Mouse (Mus musculus) lung, embryonic 15.5 days (tissue): Measurements from ENCODE around the gene Ddit4. TPM values are rescaled to one million over a fixed set of nuclear protein-coding genes. Genes with fewer than 3 reads are reported as not detected.

Source experiments
- ATAC-seq: fragments of 200-750 bp; cut with Nextera tagmentation; 2 replicates; pipeline ENCODE4 v1.8.0; 2017; ENCODE audit warnings: moderate number of reproducible peaks, borderline replicate concordance; ENCODE audit not compliant: low FRiP score, low TSS enrichment; ENCODE audit errors: extremely low read depth
- H3K27ac ChIP-seq: fragments of 300-500 bp; sonication (generic); 2 replicates; pipeline ENCODE4 v1.5.1; 2015; ENCODE audit warnings: moderate library complexity, mild to moderate bottlenecking, inconsistent platforms
- H3K27me3 ChIP-seq: fragments of 300-500 bp; sonication (generic); 2 replicates; pipeline ENCODE4 v1.6.1; 2015; ENCODE audit warnings: inconsistent platforms
- H3K36me3 ChIP-seq: fragments of 300-500 bp; sonication (generic); 2 replicates; pipeline ENCODE4 v1.6.1; 2015; ENCODE audit warnings: inconsistent platforms
- H3K4me1 ChIP-seq: fragments of 300-500 bp; sonication (generic); 2 replicates; pipeline ENCODE4 v1.6.1; 2015; ENCODE audit warnings: inconsistent platforms
- H3K4me2 ChIP-seq: fragments of 300-500 bp; sonication (generic); 2 replicates; pipeline ENCODE4 v1.6.1; 2015; ENCODE audit warnings: inconsistent platforms, mild to moderate bottlenecking, moderate library complexity
- H3K4me3 ChIP-seq: fragments of 300-500 bp; sonication (generic); 2 replicates; pipeline ENCODE4 v1.5.1; 2015; ENCODE audit warnings: mild to moderate bottlenecking, inconsistent platforms
- H3K9ac ChIP-seq: fragments of 300-500 bp; sonication (generic); 2 replicates; pipeline ENCODE4 v1.6.1; 2015; ENCODE audit warnings: inconsistent platforms
- H3K9me3 ChIP-seq: fragments of 300-500 bp; sonication (generic); 2 replicates; pipeline ENCODE4 v1.6.1; 2016; ENCODE audit warnings: inconsistent platforms
- WGBS: fragments of 180-500 bp; shearing (Covaris S2); methylation state at CpG from one replicate; pipeline ENCODE4 v1.1.7; 2015; 5-methylcytosine and 5-hydroxymethylcytosine counted together
- polyA plus RNA-seq: library from polyadenylated mRNA; unstranded; fragments of >200 nt; fragmentation: Nextera tagmentation; extraction: Ambion mirVana; gene quantifications from 2 replicates; pipeline ENCODE4 v1.2.1, GENCODE M21; 2015

Ddit4 gene
- polyA plus RNA-seq, 1 experiment from 2014 or later, result 43.2 TPM

DNA sequence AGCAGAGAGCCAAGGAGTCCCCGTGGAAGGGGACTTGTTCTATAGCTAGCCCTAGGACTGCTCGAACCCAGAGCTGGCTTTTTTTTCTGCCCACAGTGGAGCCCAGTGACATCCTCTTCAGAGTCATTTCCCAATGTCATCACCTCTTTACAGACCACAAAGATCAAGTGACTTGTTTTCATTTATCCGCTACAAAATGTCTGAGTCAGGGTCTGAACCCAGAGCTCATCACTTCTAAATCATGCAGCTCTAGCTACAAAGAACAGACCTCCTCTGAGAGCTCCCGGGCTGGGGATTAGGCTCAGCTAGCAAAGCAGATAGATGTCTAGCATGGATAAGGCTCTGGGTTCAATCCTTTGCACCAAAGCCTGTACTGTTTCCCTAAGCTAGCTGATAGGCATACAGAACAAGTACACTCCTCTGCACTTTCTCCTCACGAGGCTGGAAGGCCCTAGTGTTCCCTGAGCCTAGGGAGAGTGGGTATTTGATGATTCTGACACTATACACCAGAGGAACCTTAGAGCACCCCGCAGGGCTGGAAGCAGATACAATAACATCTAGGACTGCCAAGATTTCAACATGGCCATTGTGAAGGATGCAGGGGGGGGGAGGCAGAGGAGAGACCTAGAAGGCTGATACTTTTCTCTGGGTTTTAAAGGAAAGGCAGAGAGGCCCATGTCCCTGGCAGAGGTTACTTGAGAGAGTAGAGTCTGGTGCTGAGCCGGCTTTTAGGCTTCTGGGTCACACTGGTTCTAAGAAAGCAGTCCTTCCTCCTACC, 4.1 kb downstream of the Ddit4 start:
- Histone ChIP-seq H3K9me3 (no peaks in the 10 kb centered on the region), H3K36me3 (peaks cover 5% of the 10 kb centered on the region; the same call in 1 of the 2 replicates), H3K27ac (peak overlapping the region; percentile 90), H3K27me3 (no peaks in the 10 kb centered on the region), H3K4me3 (no peak overlapping the region), H3K4me2 (no peak overlapping the region), H3K4me1 (peaks cover 57% of the 10 kb centered on the region), H3K9ac (no peak overlapping the region)
- 59% methylated on average over 7 of the region's 7 CpGs for WGBS
- ATAC-seq, result no peak

DNA sequence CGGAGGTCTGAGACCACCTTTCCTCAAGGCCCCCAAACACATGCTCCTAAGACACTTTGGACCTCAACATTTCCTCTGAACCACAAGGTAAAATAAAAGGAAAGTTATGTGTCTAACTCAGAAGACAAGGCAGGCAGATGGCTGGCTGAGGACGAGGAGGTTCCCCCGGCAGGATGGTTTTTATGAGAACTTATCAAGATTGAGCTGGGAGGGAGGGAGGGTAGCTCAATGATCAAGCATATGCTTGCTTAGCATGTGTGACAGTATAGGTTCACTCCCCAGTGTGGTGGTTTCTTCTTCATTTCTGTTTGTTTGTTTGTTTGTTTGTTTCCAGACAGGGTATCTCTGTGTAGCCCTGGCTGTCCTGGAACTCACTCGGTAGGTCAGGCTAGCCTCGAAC, 5.3 kb downstream of the Ddit4 start:
- Histone ChIP-seq H3K27ac (no peak overlapping the region), H3K36me3 (peaks cover 5% of the 10 kb centered on the region; the same call in 1 of the 2 replicates), H3K4me3 (no peak overlapping the region), H3K9ac (no peak overlapping the region), H3K27me3 (no peaks in the 10 kb centered on the region), H3K4me1 (peaks cover 63% of the 10 kb centered on the region), H3K9me3 (no peaks in the 10 kb centered on the region), H3K4me2 (no peak overlapping the region)
- 88% methylated on average over 5 of the region's 5 CpGs for WGBS
- no peak for ATAC-seq

DNA sequence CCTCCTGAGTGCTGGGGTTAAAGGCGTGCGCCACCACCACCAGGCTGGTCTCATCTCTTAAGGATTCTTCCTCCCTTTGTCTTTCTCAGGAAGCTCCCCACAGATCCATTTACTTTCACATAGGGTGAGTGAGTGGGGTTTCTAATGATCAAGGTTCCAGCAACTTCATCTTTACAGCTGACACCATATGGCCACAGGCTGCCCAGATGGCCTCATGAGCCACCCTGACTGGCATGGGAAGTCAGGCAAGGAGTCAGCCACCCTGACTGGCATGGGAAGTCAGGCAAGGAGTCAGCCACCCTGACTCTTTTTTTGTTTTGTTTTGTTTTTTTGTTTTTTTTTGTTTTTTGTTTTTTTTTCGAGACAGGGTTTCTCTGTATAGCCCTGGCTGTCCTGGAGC, 6.2 kb downstream of the Ddit4 start:
- no peak overlapping the region for H3K4me3 ChIP-seq
- H3K4me2 ChIP-seq, result no peak overlapping the region
- peaks cover 58% of the 10 kb centered on the region for H3K4me1 ChIP-seq
- no peaks in the 10 kb centered on the region for H3K9me3 ChIP-seq
- WGBS, result 82% methylated on average over 3 of the region's 3 CpGs
- ATAC-seq, result no peak
- no peak overlapping the region for H3K9ac ChIP-seq
- H3K36me3 ChIP-seq, result peaks cover 5% of the 10 kb centered on the region; the same call in 1 of the 2 replicates
- no peaks in the 10 kb centered on the region for H3K27me3 ChIP-seq
- no peak overlapping the region for H3K27ac ChIP-seq

DNA sequence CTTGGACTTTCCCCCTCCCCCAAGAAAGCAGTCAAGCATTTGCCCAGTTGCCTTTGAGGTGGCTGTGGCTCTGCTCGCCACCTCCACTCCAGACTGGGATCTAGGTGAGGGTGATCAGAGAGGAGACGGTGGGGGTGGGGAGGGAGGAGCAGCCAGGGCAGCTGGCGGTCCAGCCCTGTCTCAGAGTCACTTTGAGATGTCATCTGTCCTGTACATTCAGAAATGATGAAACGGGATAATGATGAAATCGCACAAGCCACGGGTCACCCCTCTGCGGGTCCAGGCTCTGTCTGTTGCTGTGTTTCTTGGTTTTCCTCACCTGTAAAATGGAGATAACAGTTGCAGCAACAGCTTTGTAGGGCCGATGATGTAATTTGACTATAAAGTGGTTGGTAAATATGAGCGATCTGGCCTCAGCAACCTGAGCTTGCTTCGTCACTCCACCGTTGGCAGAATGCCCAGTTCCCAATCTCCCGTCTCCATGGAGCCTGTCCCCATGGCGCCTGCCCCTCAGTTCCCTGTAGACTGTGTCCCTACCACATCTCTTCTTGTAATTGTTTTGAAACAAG, 8.1 kb downstream of the Ddit4 start:
- H3K27me3 ChIP-seq, result no peaks in the 10 kb centered on the region
- peak overlapping the region; percentile 8; the same call in 1 of the 2 replicates for H3K9ac ChIP-seq
- ATAC-seq, result peak; percentile 88
- H3K4me3 ChIP-seq, result peak overlapping the region; percentile 19
- WGBS, result 12% methylated on average over 13 of the region's 13 CpGs
- H3K9me3 ChIP-seq, result no peaks in the 10 kb centered on the region
- peaks cover 39% of the 10 kb centered on the region for H3K4me1 ChIP-seq
- peak overlapping the region; percentile 61 for H3K4me2 ChIP-seq
- H3K36me3 ChIP-seq, result no peaks in the 10 kb centered on the region
- H3K27ac ChIP-seq, result peak overlapping the region; percentile 92

DNA sequence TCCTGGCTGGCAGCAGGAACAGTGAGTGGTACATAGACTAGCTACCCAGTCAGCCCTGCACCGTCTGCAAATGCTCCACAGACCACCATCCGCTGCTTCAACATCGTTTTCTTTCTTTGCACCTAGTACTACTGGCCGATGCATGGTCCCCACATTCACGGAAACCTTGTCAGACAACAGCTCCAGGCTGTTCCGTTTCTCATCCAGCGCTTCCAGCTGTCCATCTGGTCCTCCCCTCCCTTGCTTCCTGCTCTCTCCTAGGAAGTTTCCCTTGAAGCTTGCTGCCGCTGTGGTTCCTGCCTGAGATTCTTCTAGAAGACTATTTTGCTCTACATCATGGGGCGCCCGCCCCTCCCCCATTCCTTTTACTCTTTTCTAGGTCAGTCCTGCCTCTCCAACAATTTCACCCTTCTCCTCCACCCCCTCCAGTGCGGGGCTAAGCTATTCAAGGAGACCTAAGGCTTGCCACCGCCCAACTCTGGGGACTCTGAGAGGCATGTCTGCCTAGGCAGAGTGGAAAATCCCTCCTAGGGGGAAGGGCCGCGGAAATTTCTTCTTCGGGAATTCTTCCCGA, 8.7 kb downstream of the Ddit4 start:
- Histone ChIP-seq H3K9me3 (no peaks in the 10 kb centered on the region), H3K36me3 (no peaks in the 10 kb centered on the region), H3K4me2 (peak overlapping the region; percentile 61), H3K4me3 (peak overlapping the region; percentile 19), H3K9ac (peak overlapping the region; percentile 29), H3K4me1 (peaks cover 33% of the 10 kb centered on the region), H3K27me3 (no peaks in the 10 kb centered on the region), H3K27ac (peak overlapping the region; percentile 92)
- ATAC-seq, result peak; percentile 72
- under 1% methylated on average over 16 of the region's 16 CpGs for WGBS

DNA sequence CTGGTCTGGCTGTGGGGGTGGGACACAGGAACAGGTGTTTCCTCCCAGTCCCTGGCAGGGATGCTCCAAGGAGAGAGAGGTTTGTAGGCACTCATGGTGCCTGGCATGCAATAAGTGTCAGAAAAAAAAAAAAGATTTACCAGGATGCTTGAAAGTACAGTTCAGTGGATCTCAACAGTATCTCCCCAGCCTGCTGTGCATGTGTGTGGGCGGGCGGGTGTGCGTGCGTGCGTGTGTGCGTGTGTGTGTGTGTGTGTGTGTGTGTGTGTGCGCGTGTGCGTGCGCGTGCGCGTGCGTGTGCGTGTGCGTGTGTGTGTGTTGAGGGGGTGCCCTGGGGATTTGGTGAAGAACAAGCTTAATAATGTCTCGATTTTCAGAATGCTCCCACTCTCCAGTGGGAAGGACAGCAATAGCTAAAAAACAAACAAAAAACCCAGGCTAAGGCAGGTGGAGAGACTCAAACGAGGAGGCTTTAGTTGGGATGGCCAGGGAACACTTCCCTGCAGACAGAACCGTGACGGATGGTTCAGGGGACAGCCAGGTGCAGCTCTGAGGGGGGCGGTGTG, 9.3 kb downstream of the Ddit4 start:
- Histone ChIP-seq H3K36me3 (no peaks in the 10 kb centered on the region), H3K27me3 (no peaks in the 10 kb centered on the region), H3K4me3 (peak overlapping the region; percentile 19), H3K4me2 (peak overlapping the region; percentile 61), H3K9me3 (no peaks in the 10 kb centered on the region), H3K27ac (peak overlapping the region; percentile 92), H3K4me1 (peaks cover 27% of the 10 kb centered on the region), H3K9ac (0 out of 2 replicates have a peak overlapping the region, but pooled peaks have one; percentile 29)
- 39% methylated on average over 21 of the region's 21 CpGs for WGBS
- ATAC-seq, result no peak

DNA sequence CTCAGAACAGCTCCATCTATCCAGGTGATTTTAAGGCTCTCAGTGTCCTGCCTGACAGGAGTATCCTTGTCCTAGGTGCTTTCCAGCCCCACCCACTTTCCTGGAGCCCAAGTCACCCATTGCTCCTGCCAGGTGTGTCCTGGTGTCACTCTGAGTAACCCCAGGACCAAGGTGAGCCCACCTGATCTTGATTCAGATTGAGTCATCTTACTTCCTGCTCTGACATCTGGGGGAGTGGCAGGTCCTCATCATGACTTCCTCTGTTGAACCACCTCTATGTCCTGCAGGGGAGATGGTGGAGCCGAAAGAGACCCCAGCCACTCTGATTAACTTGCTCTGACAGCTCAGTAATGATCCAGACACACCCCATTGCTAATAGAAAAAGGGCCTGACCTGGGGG, 12.6 kb downstream of the Ddit4 start:
- ATAC-seq, result no peak
- 74% methylated on average over 1 of the region's 1 CpGs for WGBS
- H3K4me1 ChIP-seq, result peaks cover 30% of the 10 kb centered on the region
- H3K27ac ChIP-seq, result no peak overlapping the region
- no peak overlapping the region for H3K4me3 ChIP-seq
- H3K27me3 ChIP-seq, result no peaks in the 10 kb centered on the region
- no peak overlapping the region for H3K9ac ChIP-seq
- H3K9me3 ChIP-seq, result no peaks in the 10 kb centered on the region
- H3K36me3 ChIP-seq, result no peaks in the 10 kb centered on the region
- no peak overlapping the region for H3K4me2 ChIP-seq

DNA sequence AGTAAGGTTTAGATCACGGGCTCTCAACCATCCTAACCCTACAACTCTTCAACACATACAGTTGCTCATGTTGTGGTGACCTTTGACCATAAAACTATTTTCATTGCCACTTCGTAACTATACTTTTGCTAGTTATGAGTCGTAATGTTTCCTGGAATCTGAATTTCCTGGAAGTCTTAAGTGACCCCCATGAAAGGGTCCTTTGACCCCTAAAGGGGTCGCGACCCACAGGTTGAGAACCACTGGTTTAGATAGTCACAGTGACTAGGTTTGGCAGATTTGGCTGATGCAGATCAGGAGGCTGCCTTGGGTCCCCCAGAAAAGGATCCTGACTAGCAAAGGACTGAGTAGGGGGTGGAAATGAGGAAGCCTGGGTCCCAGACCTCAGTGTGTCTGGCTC, 13.0 kb downstream of the Ddit4 start:
- Histone ChIP-seq H3K9me3 (no peaks in the 10 kb centered on the region), H3K9ac (no peak overlapping the region), H3K4me1 (peaks cover 26% of the 10 kb centered on the region), H3K4me2 (no peak overlapping the region), H3K27ac (no peak overlapping the region), H3K27me3 (no peaks in the 10 kb centered on the region), H3K4me3 (no peak overlapping the region), H3K36me3 (no peaks in the 10 kb centered on the region)
- 74% methylated on average over 5 of the region's 5 CpGs for WGBS
- ATAC-seq, result no peak

DNA sequence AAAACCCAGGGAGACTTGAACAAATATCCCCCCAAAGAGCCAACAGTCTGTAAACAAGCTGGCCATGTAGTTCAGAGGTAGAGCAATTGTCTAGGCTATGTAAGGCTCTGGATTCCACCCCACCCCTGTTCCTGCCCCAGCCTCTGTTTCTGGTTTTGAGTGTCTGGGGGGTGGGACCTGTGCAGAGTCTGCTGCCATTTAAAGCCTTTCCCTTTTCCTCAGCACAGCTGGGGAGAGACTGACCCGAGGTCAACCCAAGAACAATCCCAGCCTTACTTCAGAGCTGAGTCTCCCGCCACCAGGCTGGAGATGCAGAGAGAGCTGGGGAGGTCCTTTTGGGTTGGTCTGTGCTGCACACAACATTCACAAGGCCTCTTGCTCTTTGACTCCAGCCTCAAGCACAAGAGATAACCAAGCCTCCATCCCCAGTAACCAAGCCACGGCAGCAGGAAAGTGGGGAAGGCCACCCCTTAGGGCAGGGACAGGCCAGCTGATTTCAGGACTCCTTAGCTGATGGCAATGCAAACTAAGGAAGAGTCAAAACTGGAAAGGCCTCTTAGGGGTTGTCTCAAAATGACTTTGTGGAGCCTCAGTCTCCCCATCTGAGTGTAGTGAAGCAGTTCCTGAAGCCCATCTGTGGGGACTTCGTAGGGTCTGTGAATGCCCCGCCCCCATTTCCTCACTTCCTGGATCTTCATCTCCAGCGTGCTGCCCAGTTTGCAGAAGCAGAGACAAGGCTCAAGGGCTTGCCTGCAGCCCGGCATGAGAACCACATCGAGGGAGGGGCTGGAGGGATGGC, 15.4 kb downstream of the Ddit4 start:
- Histone ChIP-seq H3K4me3 (no peak overlapping the region), H3K4me2 (no peak overlapping the region), H3K27ac (no peak overlapping the region), H3K36me3 (no peaks in the 10 kb centered on the region), H3K27me3 (no peaks in the 10 kb centered on the region), H3K4me1 (peaks cover 6% of the 10 kb centered on the region; the same call in 1 of the 2 replicates), H3K9me3 (no peaks in the 10 kb centered on the region), H3K9ac (no peak overlapping the region)
- WGBS, result 31% methylated on average over 8 of the region's 8 CpGs
- no peak for ATAC-seq

DNA sequence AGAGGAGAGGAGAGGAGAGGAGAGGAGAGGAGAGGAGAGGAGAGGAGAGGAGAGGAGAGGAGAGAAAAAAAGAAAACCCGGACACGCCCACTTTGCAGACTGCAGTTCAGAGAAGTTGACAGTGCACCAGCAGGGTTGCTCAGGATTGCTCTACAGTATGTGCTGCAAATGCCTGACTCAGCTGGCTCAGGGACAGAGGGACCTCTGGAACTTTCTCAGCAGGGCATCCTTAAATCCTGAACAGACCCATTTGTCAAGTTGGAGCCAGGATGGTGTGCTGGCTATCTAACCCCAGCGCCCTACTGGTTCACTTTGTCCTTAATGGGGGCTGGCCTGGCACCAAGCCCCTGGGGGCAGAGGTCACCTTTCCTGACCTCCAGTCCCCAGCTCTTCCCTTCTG, 17.6 kb downstream of the Ddit4 start:
- Histone ChIP-seq H3K4me3 (no peak overlapping the region), H3K9me3 (no peaks in the 10 kb centered on the region), H3K27me3 (no peaks in the 10 kb centered on the region), H3K4me2 (no peak overlapping the region), H3K4me1 (peaks cover 11% of the 10 kb centered on the region), H3K9ac (no peak overlapping the region), H3K36me3 (no peaks in the 10 kb centered on the region), H3K27ac (no peak overlapping the region)
- ATAC-seq, result no peak
- WGBS, result 65% methylated on average over 3 of the region's 3 CpGs

DNA sequence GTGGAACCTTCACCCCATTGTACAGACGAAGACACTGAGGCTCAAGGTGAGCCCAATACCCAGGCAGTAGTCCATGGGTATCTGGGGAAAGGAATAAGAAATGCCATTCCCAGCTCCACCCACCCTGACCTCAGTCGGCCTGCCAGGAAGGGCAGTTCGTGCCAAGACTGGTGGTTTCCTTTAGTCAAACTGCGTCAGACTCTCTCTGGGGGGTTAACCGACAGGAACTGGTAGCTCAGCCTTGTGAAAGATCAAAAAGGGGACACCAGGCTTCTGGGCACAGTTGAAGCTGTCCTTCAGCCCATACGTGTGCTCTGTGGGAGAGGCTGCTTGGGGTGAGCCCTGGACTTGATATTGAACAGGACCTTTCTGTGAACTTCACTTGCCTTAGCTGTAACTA, 19.1 kb downstream of the Ddit4 start:
- Histone ChIP-seq H3K4me3 (no peak overlapping the region), H3K4me2 (no peak overlapping the region), H3K9ac (no peak overlapping the region), H3K27ac (no peak overlapping the region), H3K9me3 (no peaks in the 10 kb centered on the region), H3K36me3 (no peaks in the 10 kb centered on the region), H3K4me1 (peaks cover 11% of the 10 kb centered on the region), H3K27me3 (no peaks in the 10 kb centered on the region)
- ATAC-seq, result no peak
- WGBS, result 70% methylated on average over 6 of the region's 6 CpGs
